Mouse (Mus musculus) limb, embryonic 11.5 days (tissue): Measurements from ENCODE around the gene Col1a2. TPM values are rescaled to one million over a fixed set of nuclear protein-coding genes. Genes with fewer than 3 reads are reported as not detected.

ENCODE experiments used
- ATAC-seq: fragments of 200-750 bp; cut with Nextera tagmentation; 2 replicates; pipeline ENCODE4 v1.8.0; 2017; ENCODE audit warnings: low read depth; ENCODE audit not compliant: insufficient number of reproducible peaks, low FRiP score, low TSS enrichment
- DNase-seq: peaks from one replicate; pipeline ENCODE4 v3.0.0-alpha.2; 2015; ENCODE audit warnings: low spot score
- H3K27ac ChIP-seq: fragments of 300-500 bp; sonication (generic); replicated peaks from 2 replicates; pipeline ENCODE4 v1.5.1; 2014; ENCODE audit warnings: low read depth, mild to moderate bottlenecking, low read length
- H3K27me3 ChIP-seq: fragments of 300-500 bp; sonication (generic); 2 replicates; pipeline ENCODE4 v1.6.1; 2014; ENCODE audit warnings: mild to moderate bottlenecking, low read length, mixed read lengths; ENCODE audit not compliant: control insufficient read depth, insufficient read depth
- H3K36me3 ChIP-seq: fragments of 300-500 bp; sonication (generic); 2 replicates; pipeline ENCODE4 v1.6.1; 2014; ENCODE audit warnings: mild to moderate bottlenecking, low read length, moderate library complexity, mixed read lengths; ENCODE audit not compliant: control insufficient read depth, insufficient read depth
- H3K4me1 ChIP-seq: fragments of 300-500 bp; sonication (generic); 2 replicates; pipeline ENCODE4 v1.6.1; 2014; ENCODE audit warnings: low read length, mixed read lengths; ENCODE audit not compliant: control insufficient read depth, insufficient read depth
- H3K4me2 ChIP-seq: fragments of 300-500 bp; sonication (generic); 2 replicates; pipeline ENCODE4 v1.6.1; 2014; ENCODE audit warnings: low read depth, mild to moderate bottlenecking, moderate library complexity; ENCODE audit not compliant: severe bottlenecking
- H3K4me3 ChIP-seq: fragments of 300-500 bp; sonication (generic); 2 replicates; pipeline ENCODE4 v1.5.1; 2014; ENCODE audit warnings: low read depth, low read length
- H3K9ac ChIP-seq: fragments of 300-500 bp; sonication (generic); 2 replicates; pipeline ENCODE4 v1.6.1; 2014; ENCODE audit warnings: mild to moderate bottlenecking, low read length
- H3K9me3 ChIP-seq: fragments of 300-500 bp; sonication (generic); 2 replicates; pipeline ENCODE4 v1.6.1; 2016; ENCODE audit warnings: low read length; ENCODE audit not compliant: control insufficient read depth
- WGBS: fragments of 180-500 bp; shearing (Covaris S2); extraction: QIAGEN DNeasy Blood & Tissue Kit; methylation state at CpG from one replicate; pipeline ENCODE4 v1.1.7; 2014; 5-methylcytosine and 5-hydroxymethylcytosine counted together
- polyA plus RNA-seq: library from polyadenylated mRNA; unstranded; fragments of >200 nt; fragmentation: Nextera tagmentation; extraction: Ambion mirVana; gene quantifications from 2 replicates; pipeline ENCODE4 v1.2.1, GENCODE M21; 2014

Col1a2 gene
- 243 and 265 TPM in 2 replicates for polyA plus RNA-seq

GRCm38 (mm10) chr6:4504603-4505131, at the start of gene Col1a2:
TSS of gene Col1a2 (plus strand) at chr6:4504814.
- peak within 1 kb of the TSS; percentile 49 for H3K4me2 ChIP-seq
- no peaks in the 10 kb centered on the region for H3K9me3 ChIP-seq
- peak within 1 kb of the TSS; percentile 44 for H3K4me3 ChIP-seq
- H3K27ac ChIP-seq = peak within 1 kb of the TSS; percentile 69; the same call in 1 of the 2 replicates
- peak within 1 kb of the TSS; percentile 63 for H3K9ac ChIP-seq
- no peaks in the 10 kb centered on the region for H3K36me3 ChIP-seq
- peaks cover 5% of the 10 kb centered on the region; the same call in 1 of the 2 replicates for H3K4me1 ChIP-seq
- ATAC-seq (no peak), DNase-seq (peak; percentile 41)
- H3K27me3 ChIP-seq = no peaks in the 10 kb centered on the region
- 8% methylated on average over 2 of the region's 3 CpGs for WGBS

- Histone ChIP-seq H3K36me3 (no peaks in the 10 kb centered on the region), H3K9me3 (no peaks in the 10 kb centered on the region), H3K4me1 (peaks cover 16% of the 10 kb centered on the region), H3K27me3 (no peaks in the 10 kb centered on the region), H3K4me2 (no peak overlapping the region), H3K4me3 (no peak overlapping the region), H3K27ac (peak overlapping the region; percentile 88), H3K9ac (no peak overlapping the region)
- DNase-seq = no peak
- ATAC-seq = no peak
- WGBS = 55% methylated on average over 5 of the region's 5 CpGs
These were observed 49.1 kb upstream of the Col1a2 start for GRCm38 (mm10) chr6:4455518-4455917.

GRCm38 (mm10) chr6:4455961-4456617, 48.5 kb upstream of the Col1a2 start:
- DNase-seq (peak; percentile 41), ATAC-seq (no peak)
- Histone ChIP-seq H3K4me2 (no peak overlapping the region), H3K9ac (no peak overlapping the region), H3K4me1 (peaks cover 16% of the 10 kb centered on the region), H3K27me3 (no peaks in the 10 kb centered on the region), H3K4me3 (no peak overlapping the region), H3K36me3 (no peaks in the 10 kb centered on the region), H3K27ac (peak overlapping the region; percentile 88), H3K9me3 (no peaks in the 10 kb centered on the region)
- WGBS = 22% methylated on average over 5 of the region's 5 CpGs

- H3K4me2 ChIP-seq = no peak overlapping the region
- 15% methylated on average over 12 of the region's 12 CpGs for WGBS
- peak; percentile 64 for ATAC-seq
These were observed 47.7 kb upstream of the Col1a2 start for GRCm38 (mm10) chr6:4456691-4457447.

GRCm38 (mm10) chr6:4457555-4457996, 47.0 kb upstream of the Col1a2 start:
- peak; percentile 90 for DNase-seq
- Histone ChIP-seq H3K27me3 (no peaks in the 10 kb centered on the region), H3K9me3 (no peaks in the 10 kb centered on the region), H3K4me3 (no peak overlapping the region), H3K27ac (peak overlapping the region; percentile 88), H3K36me3 (no peaks in the 10 kb centered on the region), H3K9ac (no peak overlapping the region), H3K4me1 (peaks cover 16% of the 10 kb centered on the region), H3K4me2 (no peak overlapping the region)
- WGBS = 5% methylated on average over 6 of the region's 6 CpGs
- ATAC-seq = peak; percentile 88

More at GRCm38 (mm10) chr6:4456691-4457447, 47.7 kb upstream of the Col1a2 start:
- Histone ChIP-seq H3K4me3 (no peak overlapping the region), H3K4me1 (peaks cover 16% of the 10 kb centered on the region), H3K9me3 (no peaks in the 10 kb centered on the region), H3K36me3 (no peaks in the 10 kb centered on the region), H3K27me3 (no peaks in the 10 kb centered on the region), H3K27ac (peak overlapping the region; percentile 88), H3K9ac (no peak overlapping the region)
- peak; percentile 65 for DNase-seq

- 72% methylated on average over 3 of the region's 3 CpGs for WGBS
- no peak for ATAC-seq
- H3K36me3 ChIP-seq = no peaks in the 10 kb centered on the region
These were observed 39.3 kb upstream of the Col1a2 start for GRCm38 (mm10) chr6:4465320-4465719.

GRCm38 (mm10) chr6:4483577-4483936, 21.1 kb upstream of the Col1a2 start:
- no peak overlapping the region; the same call in 1 of the 2 replicates for H3K4me3 ChIP-seq
- peak overlapping the region; percentile 28; the same call in 1 of the 2 replicates for H3K4me2 ChIP-seq
- no peak overlapping the region for H3K9ac ChIP-seq
- H3K27ac ChIP-seq = peak overlapping the region; percentile 86
- H3K4me1 ChIP-seq = peaks cover 17% of the 10 kb centered on the region
- ATAC-seq = no peak
- no peak for DNase-seq
- 19% methylated on average over 4 of the region's 4 CpGs for WGBS
- H3K36me3 ChIP-seq = no peaks in the 10 kb centered on the region
- no peaks in the 10 kb centered on the region for H3K27me3 ChIP-seq
- H3K9me3 ChIP-seq = no peaks in the 10 kb centered on the region

More at GRCm38 (mm10) chr6:4465320-4465719, 39.3 kb upstream of the Col1a2 start:
- Histone ChIP-seq H3K27me3 (no peaks in the 10 kb centered on the region), H3K4me2 (no peak overlapping the region), H3K27ac (no peak overlapping the region), H3K4me1 (no peaks in the 10 kb centered on the region), H3K9me3 (no peaks in the 10 kb centered on the region), H3K4me3 (no peak overlapping the region), H3K9ac (no peak overlapping the region)
- no peak for DNase-seq

GRCm38 (mm10) chr6:4483937-4484601, 20.5 kb upstream of the Col1a2 start:
- peak overlapping the region; percentile 86 for H3K27ac ChIP-seq
- H3K9ac ChIP-seq = no peak overlapping the region
- peak overlapping the region; percentile 28 for H3K4me2 ChIP-seq
- DNase-seq = peak; percentile 73
- 8% methylated on average over 7 of the region's 7 CpGs for WGBS
- no peaks in the 10 kb centered on the region for H3K36me3 ChIP-seq
- no peaks in the 10 kb centered on the region for H3K27me3 ChIP-seq
- H3K4me1 ChIP-seq = peaks cover 22% of the 10 kb centered on the region
- no peak overlapping the region; the same call in 1 of the 2 replicates for H3K4me3 ChIP-seq
- no peaks in the 10 kb centered on the region for H3K9me3 ChIP-seq
- peak; percentile 88 for ATAC-seq
